Mouse (Mus musculus) megakaryocyte, embryonic 14.5 days (primary cell): ENCODE data around the gene Brat1. TPM values are rescaled to one million over a fixed set of nuclear protein-coding genes. Genes with fewer than 3 reads are reported as not detected.

ENCODE experiments used
- H3K27me3 ChIP-seq: replicated peaks from 2 replicates; pipeline ENCODE3; 2012; ENCODE audit warnings: inconsistent platforms
- H3K36me3 ChIP-seq: replicated peaks from 2 replicates; pipeline ENCODE3; 2012; ENCODE audit warnings: low read length, inconsistent platforms, mixed read lengths
- H3K4me1 ChIP-seq: 2 replicates; pipeline ENCODE4 v1.6.1; 2012; ENCODE audit warnings: inconsistent platforms
- H3K4me3 ChIP-seq: replicated peaks from 2 replicates; pipeline ENCODE3; 2012; ENCODE audit warnings: moderate library complexity, mild to moderate bottlenecking, inconsistent platforms
- H3K9me3 ChIP-seq: 2 replicates; pipeline ENCODE4 v1.6.1; 2012; ENCODE audit warnings: inconsistent platforms
- FLI1 ChIP-seq: IDR thresholded peaks from 2 replicates; pipeline ENCODE4 v1.6.1; 2012; ENCODE audit warnings: low read length, inconsistent platforms, mixed read lengths
- GATA1 ChIP-seq: IDR thresholded peaks from 3 replicates; pipeline ENCODE4 v1.6.1; 2012; ENCODE audit warnings: mixed read lengths, low read length, inconsistent platforms, borderline replicate concordance
- polyA plus RNA-seq: library from polyadenylated mRNA; stranded (reverse); fragments of >175 nt; gene quantifications from 2 replicates; pipeline ENCODE4 v1.2.3, GENCODE M21; 2012; ENCODE audit warnings: low replicate concordance; ENCODE audit not compliant: insufficient read depth

The Brat1 gene
- polyA plus RNA-seq, 1 experiment = 15.6 TPM

- TF ChIP-seq FLI1 (no peak), GATA1 (no peak)
- H3K36me3 ChIP-seq = peaks cover 28% of the 10 kb centered on the region
- no peaks in the 10 kb centered on the region for H3K27me3 ChIP-seq
- no peaks in the 10 kb centered on the region for H3K9me3 ChIP-seq
- H3K4me3 ChIP-seq = peak overlapping the region; percentile 97
- H3K4me1 ChIP-seq = peaks cover 60% of the 10 kb centered on the region
These were observed 3.1 kb upstream of the Brat1 start for GRCm38 (mm10) chr5:140701661-140702060.

DNA sequence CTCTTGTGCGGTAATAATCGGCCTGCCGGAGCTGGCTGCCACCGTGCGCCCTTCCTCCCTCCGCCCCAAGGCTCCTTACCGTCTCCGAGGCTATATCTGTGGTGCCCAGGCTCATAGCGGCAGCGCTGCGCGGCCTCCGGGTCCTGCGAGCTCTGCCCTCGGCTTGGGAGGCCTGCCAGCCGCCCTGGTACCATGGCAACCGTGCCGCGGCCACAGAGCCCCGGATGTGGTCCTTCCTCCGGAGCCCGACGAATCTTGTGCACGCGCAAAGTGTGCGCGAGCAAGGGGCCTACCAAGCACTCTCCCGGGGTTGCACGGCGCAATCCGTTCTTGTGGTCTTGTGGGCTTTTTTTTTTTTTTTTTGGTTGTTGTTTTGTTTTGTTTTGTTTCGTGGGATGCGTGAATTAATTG is 2.7 kb upstream of the Brat1 start, which contains the start of gene Iqce:
Iqce (minus strand) TSS at position 276 of the 411 bp plus-strand sequence.
- TF ChIP-seq GATA1 (no peak), FLI1 (no peak)
- Histone ChIP-seq H3K9me3 (no peaks in the 10 kb centered on the region), H3K4me1 (peaks cover 65% of the 10 kb centered on the region), H3K36me3 (peaks cover 28% of the 10 kb centered on the region), H3K4me3 (peak within 1 kb of the TSS; percentile 97), H3K27me3 (no peaks in the 10 kb centered on the region)

GRCm38 (mm10) chr5:140702618-140703175 is 2.1 kb upstream of the Brat1 start:
- H3K4me1 ChIP-seq = peaks cover 71% of the 10 kb centered on the region
- no peak for TF ChIP-seq FLI1
- no peak for TF ChIP-seq GATA1
- H3K27me3 ChIP-seq = no peaks in the 10 kb centered on the region
- peaks cover 28% of the 10 kb centered on the region for H3K36me3 ChIP-seq
- H3K4me3 ChIP-seq = peak overlapping the region; percentile 97
- no peaks in the 10 kb centered on the region for H3K9me3 ChIP-seq

- Histone ChIP-seq H3K4me1 (peaks cover 72% of the 10 kb centered on the region), H3K9me3 (no peaks in the 10 kb centered on the region), H3K4me3 (peak overlapping the region; percentile 87), H3K27me3 (no peaks in the 10 kb centered on the region), H3K36me3 (peaks cover 30% of the 10 kb centered on the region)
- TF ChIP-seq GATA1 (no peak), FLI1 (no peak)
These were observed 1.1 kb upstream of the Brat1 start for GRCm38 (mm10) chr5:140703480-140704377.

- Histone ChIP-seq H3K9me3 (no peaks in the 10 kb centered on the region), H3K4me3 (peak overlapping the region; percentile 98), H3K4me1 (peaks cover 65% of the 10 kb centered on the region), H3K27me3 (no peaks in the 10 kb centered on the region), H3K36me3 (peaks cover 41% of the 10 kb centered on the region)
- TF ChIP-seq GATA1 (no peak), FLI1 (no peak)
These were observed 825 bp downstream of the Brat1 start for GRCm38 (mm10) chr5:140705501-140706171.

- peaks cover 88% of the 10 kb centered on the region for H3K36me3 ChIP-seq
- no peaks in the 10 kb centered on the region for H3K27me3 ChIP-seq
- H3K9me3 ChIP-seq = no peaks in the 10 kb centered on the region
- peaks cover 29% of the 10 kb centered on the region for H3K4me1 ChIP-seq
- H3K4me3 ChIP-seq = no peak overlapping the region
- TF ChIP-seq FLI1 (no peak), GATA1 (no peak)
These were observed 5.5 kb downstream of the Brat1 start for GRCm38 (mm10) chr5:140710315-140710714.

GRCm38 (mm10) chr5:140711040-140711439 is 6.2 kb downstream of the Brat1 start:
- H3K27me3 ChIP-seq = no peaks in the 10 kb centered on the region
- no peak overlapping the region for H3K4me3 ChIP-seq
- H3K4me1 ChIP-seq = peaks cover 21% of the 10 kb centered on the region
- TF ChIP-seq GATA1 = no peak
- TF ChIP-seq FLI1 = no peak
- H3K36me3 ChIP-seq = peaks cover 93% of the 10 kb centered on the region
- H3K9me3 ChIP-seq = no peaks in the 10 kb centered on the region

DNA sequence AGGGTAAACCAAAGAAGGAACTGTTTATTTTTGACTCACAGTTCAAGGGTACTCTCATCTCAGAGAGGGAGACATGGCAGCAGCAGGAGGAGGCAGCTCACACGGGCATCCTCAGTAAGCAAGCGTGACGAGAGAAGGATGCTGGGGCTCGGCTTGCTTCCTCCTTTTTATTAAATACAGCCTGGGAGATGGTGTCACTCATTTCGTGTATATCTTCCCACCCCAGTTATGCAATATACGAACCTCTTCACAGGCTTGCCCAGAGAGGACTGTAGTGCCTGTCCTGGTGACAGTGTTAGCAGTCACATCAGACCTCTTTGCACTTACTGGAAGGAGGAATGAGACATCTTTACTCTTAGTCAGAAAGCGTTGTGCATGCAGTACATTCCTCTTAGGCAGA is 16.0 kb downstream of the Brat1 start:
- peaks cover 39% of the 10 kb centered on the region for H3K27me3 ChIP-seq
- H3K4me3 ChIP-seq = no peak overlapping the region
- TF ChIP-seq FLI1 (no peak), GATA1 (no peak)
- H3K4me1 ChIP-seq = peaks cover 17% of the 10 kb centered on the region
- H3K36me3 ChIP-seq = peaks cover 45% of the 10 kb centered on the region
- peaks cover 10% of the 10 kb centered on the region; the same call in 1 of the 2 replicates for H3K9me3 ChIP-seq

- peaks cover 28% of the 10 kb centered on the region for H3K4me1 ChIP-seq
- H3K27me3 ChIP-seq = peaks cover 49% of the 10 kb centered on the region
- no peak overlapping the region for H3K4me3 ChIP-seq
These were observed 17.3 kb downstream of the Brat1 start for GRCm38 (mm10) chr5:140722121-140722520.

More at GRCm38 (mm10) chr5:140722121-140722520, 17.3 kb downstream of the Brat1 start:
- peaks cover 10% of the 10 kb centered on the region; the same call in 1 of the 2 replicates for H3K9me3 ChIP-seq
- TF ChIP-seq FLI1 = no peak
- no peak for TF ChIP-seq GATA1
- peaks cover 31% of the 10 kb centered on the region for H3K36me3 ChIP-seq
